Mouse (Mus musculus): ENCODE measurements around the gene 4930402F06Rik. TPM values are rescaled to one million over a fixed set of nuclear protein-coding genes. Genes with fewer than 3 reads are reported as not detected.

Gene 4930402F06Rik
- total RNA-seq, 2 experiments from 2014 or later, result not detected

GRCm38 (mm10) chr2:35416473-35416872 lies 19.5 kb upstream of the 4930402F06Rik start:
- no peak for DNase-seq

DNA sequence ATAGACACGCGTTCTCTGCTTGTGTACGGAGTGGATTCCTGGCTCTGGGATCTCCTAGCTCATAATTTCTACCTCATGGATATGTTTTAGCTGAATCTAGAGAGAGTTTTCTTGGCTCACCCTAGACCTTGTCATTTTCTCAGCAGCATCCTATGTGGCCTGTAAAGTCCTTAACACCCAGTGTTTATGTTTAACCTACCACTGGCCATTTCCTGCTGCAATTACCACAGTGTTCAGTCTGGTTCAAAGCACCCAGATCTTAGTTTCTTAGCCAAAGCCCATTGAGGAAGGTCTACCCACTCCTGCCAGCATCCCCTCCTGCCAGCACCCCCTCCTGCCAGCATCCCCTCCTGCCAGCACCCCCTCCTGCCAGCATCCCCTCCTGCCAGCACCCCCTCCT lies 15.8 kb upstream of the 4930402F06Rik start:
- DNase-seq, result no peak

DNA sequence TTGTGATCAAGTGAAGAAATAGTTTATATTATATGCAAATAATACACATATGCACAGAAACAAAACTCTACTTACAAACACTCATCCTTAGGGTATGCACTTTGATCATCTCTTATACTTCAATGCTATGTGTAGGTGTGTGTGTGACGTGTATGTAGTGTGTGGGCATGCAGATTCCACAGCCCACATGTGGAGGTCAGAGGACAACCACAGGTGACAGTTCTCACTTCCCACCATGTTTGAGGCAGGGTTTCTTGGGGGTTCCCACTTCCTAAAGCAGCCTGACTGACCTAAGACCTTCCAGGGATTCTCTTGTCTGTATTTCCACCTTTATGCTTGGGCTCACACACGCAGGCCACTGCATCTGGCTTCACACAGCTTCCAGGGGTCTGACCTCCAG lies 15.3 kb upstream of the 4930402F06Rik start:
- DNase-seq, result no peak

DNA sequence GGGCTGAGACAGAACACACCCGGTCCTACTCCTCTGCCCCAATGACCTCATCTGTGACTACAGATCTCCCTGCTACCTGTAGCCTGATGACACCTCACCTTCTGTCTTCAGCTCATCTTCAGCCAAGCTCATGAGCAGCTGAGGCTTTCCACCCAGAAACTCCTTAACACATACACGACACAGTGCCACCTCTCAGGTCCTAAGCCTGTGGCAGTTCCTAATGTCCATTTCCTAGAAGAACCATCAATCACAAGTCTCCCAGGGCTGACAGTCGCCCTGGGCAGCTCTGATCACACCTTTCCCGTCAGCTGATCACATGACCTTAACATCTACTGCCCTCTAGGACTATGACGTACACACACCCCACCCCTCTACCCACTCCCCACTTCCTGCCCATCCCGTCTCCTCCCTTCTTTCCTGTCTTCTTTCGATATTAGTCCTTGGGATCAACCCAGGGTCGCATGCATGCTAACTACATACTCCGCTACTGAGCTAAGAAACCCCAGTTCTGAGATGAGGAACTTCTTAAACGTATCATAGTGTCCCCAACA lies 14.7 kb upstream of the 4930402F06Rik start:
- no peak for DNase-seq

- no peak for DNase-seq
Measured at GRCm38 (mm10) chr2:35409466-35409865, 12.5 kb upstream of the 4930402F06Rik start.

DNA sequence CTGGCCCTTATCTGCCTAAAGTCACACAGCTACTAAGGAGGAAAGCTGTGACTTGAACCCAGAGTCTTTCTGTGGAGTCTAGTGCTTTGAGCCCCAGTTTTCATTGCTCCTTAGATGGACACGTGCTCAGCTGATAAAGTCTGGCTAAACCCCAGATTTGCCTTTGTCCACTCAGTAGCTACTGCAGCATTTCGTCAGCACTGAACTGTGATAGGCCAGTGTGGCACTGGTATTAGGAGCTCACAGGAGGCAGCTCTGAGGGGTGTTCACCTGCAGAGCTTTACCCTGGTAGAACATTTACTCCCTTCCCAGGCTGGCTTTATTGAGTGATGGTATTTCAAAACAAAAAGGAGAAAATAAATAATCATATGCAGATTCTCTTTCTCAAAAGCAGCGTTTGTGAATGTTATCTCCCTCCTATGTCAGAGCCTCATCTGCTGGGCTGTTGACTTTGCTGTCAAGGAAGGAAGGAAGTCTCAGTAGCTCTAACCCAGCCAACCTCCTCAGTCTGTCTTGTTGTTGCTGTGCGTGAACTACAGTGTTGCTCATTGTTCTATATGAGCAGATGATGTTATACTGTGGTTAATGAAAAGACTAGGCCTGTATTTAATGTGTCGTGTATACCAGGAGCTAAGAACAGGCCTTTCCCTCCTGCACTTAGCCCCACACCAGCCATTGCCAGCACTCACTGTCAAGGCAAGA lies 11.6 kb upstream of the 4930402F06Rik start:
- DNase-seq, result no peak

GRCm38 (mm10) chr2:35407878-35408277 lies 10.9 kb upstream of the 4930402F06Rik start:
- DNase-seq, result no peak

DNA sequence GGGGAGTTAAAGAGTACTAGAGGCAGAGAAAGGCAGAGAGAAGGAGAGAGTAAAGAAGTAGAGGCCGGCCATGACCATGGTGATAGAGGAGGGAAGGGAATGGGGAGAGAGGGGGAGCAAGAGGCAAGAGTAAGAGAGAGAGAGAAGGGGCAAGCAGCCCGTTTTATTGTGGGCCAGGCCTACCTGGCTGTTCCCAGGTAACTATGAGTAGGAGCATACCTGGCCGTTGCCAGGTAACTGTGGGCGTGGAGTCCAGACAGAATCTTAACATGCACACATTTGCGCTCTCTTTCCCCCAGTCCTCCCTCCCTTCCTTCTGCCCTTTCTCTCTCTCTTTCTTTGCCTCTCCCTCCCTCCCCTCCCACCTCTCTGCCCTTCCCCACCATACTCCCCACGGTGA lies 10.3 kb upstream of the 4930402F06Rik start:
- no peak for DNase-seq

DNA sequence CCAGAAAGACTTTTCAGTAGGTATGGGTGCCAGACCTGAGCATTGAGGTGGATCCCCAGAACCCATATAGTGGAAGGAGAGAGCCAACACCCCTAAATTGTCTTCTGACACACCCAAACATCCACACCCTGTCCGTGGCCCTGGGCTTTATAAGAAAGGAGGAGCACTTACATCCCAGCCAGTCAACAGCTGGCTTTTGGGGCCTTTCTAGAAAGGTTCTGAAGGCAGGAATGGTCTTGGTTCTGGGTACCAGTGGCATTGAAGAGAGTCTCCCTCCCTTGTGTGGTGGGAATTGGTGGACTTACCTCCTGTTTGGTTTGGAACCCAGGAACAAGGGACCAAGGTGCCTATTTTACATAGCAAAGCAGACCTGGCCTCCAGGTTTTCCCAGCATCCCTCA lies 9.6 kb upstream of the 4930402F06Rik start:
- DNase-seq, result no peak

DNA sequence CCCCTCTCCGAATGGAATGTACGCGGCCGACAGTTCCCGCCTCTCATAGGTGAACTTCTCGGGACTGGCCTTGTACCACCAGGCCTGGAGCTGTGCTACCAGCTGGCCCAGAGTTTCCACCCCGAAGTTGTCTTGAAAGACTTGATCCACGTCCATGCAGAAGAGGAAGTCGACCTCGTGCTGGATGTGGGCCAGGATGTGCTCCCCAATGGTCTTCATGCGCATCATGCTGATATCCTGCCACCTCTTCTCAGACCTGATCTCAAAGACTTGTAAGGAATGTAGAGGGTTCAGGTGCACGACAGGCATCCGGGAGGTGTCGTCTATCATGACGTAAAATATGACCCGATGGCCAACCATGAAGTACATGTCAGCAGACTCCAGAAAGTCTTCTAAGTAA lies 5.4 kb upstream of the 4930402F06Rik start:
- no peak for DNase-seq

DNA sequence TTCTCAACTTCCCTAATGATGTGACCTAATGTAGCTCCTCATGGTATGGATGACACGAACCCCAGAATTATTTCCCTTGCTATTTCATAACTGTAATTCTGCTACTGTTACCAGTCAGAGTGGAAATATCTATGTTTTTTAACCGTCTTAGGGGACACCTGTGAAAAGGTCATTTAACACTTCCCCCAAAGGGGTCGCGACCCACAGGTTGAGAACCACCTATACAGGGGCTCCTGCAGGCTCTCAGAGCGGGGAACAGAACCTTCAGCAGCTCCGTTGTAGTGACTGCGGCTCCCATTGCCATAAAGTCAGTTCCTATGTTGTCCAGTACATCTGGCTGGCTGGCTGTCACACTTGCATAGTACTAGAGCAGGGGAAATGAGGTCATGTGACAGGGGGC lies 3.8 kb upstream of the 4930402F06Rik start:
- DNase-seq, result no peak

DNA sequence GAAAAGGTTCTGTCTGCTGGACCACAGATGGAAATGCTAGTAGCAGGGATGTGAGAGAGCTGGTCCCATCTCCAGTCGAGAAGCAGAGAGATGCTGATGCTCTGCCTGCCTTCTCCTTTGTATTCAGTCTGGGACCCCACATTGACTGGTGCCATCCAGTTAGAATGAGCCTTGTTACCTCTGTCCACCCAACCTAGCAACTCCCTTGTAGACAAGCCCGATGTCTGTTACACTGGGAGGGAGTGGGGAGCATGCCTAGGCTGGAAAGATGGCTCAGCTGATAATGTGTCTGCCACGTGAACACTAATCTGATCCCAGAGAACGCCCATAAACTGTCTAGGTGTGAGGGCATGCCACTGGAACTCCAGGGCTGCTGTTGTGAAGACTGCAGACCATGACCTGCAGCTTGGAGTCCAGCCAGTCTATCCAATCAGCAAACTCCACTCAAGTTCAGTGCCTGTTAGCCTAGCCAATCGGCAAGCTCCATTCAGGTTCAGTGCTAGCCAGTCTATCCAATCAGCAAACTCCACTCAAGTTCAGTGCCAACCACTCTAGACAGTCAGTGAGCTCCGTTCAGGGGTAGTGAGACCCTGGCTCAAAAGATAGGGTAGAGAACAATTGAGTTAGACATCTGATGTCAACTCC lies 1.3 kb upstream of the 4930402F06Rik start:
- DNase-seq, result no peak

GRCm38 (mm10) chr2:35397590-35398173 lies 707 bp upstream of the 4930402F06Rik start:
- peak; percentile 44 for DNase-seq

DNA sequence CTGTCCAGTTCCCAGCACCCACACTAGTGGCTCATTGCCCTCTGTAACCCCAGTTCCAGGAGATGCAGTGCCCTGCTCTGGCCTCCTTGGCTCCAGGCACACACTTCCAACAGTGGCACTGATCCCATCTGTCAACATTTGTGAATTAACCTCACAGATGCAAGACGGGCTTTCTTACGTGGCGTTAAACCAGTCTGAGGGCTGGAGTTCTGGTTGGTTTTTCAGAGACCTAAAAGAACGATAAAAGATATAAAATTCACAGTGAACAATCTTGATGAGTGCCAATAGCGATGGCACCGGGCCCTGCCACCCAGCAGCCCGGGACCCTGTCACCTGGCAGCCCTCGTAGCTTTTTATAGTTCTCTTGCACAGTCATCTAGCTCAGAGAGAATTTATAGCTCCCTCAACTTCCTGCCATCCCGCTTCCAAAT lies 11.5 kb downstream of the 4930402F06Rik start:
- peak; percentile 53 for DNase-seq

GRCm38 (mm10) chr2:35379306-35379705 lies 17.7 kb downstream of the 4930402F06Rik start:
- DNase-seq, result no peak

GRCm38 (mm10) chr2:35377600-35377999 lies 19.4 kb downstream of the 4930402F06Rik start:
- DNase-seq, result no peak

- no peak for DNase-seq
Measured at GRCm38 (mm10) chr2:35373003-35373402, 24.0 kb downstream of the 4930402F06Rik start.

DNA sequence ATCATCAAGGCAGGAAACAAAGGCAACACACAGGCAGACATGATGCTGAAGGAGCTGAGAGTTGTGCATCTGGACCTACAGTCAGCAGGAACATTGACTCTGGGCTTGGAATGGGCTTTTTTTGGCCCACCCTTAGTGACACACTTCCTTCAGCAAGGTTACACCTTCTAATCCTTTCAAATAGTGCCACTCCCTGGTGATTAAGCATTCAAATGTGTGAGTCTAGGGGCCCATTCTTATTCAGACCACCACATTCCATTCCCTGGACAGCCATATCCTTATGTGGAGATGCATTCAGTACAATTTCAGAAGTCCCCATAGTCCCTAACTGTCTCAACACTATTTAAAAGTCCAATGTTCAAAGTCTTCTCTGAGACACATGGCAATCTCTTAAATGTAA lies 26.3 kb downstream of the 4930402F06Rik start:
- no peak for DNase-seq

GRCm38 (mm10) chr2:35367629-35368028 lies 29.3 kb downstream of the 4930402F06Rik start, which contains the start of gene 4930568D16Rik:
4930568D16Rik (minus strand) TSS chr2:35367729.
- DNase-seq, result no peak

- no peak for DNase-seq
Measured at GRCm38 (mm10) chr2:35349184-35349583, 47.8 kb downstream of the 4930402F06Rik start.

DNA sequence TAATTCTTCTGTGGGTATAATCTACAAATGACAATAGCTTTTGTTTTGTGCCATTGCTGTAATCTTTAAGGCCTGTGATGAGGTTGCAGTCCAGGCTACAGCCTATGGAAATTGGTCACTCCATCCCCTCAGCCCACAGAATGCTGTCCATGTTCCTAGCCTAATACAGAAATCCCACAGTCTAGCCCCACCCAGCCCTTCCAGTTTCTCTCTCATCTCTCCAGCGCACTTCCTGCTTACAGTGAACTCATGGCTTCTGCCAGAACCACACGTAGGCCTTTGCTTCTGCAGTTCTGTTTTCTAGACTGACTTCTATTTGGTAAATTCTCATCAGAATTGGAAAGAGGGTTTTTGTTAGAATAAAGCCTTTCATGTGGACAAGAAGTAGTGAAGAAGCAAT lies 51.0 kb downstream of the 4930402F06Rik start:
- DNase-seq, result no peak

- no peak for DNase-seq
Measured at GRCm38 (mm10) chr2:35342605-35343004, 54.4 kb downstream of the 4930402F06Rik start.

GRCm38 (mm10) chr2:35338707-35339106 lies 58.3 kb downstream of the 4930402F06Rik start:
- DNase-seq, result peak; percentile 61

All from gastrocnemius, postnatal 25 days (tissue).